Mouse (Mus musculus): ENCODE results near the gene Ppt2. TPM values are rescaled to one million over a fixed set of nuclear protein-coding genes. Genes with fewer than 3 reads are reported as not detected.

Gene Ppt2
- polyA plus RNA-seq, 1 experiment from 2014 or later = 24.9 TPM

GRCm38 (mm10) chr17:34637459-34637858 is 9.1 kb upstream of the Ppt2 start:
- WGBS = 57% methylated on average over 3 of the region's 3 CpGs
- peaks cover 3% of the 10 kb centered on the region; the same call in 1 of the 2 replicates for H3K4me1 ChIP-seq (ENCODE audit: insufficient read depth, low read depth, low read length)
- no peak overlapping the region for H3K4me2 ChIP-seq (replicated peaks; ENCODE audit: low read depth, low read length)
- no peak overlapping the region for H3K27ac ChIP-seq (ENCODE audit: low read length)
- H3K9ac ChIP-seq (replicated peaks; ENCODE audit: low read depth) = no peak overlapping the region
- ATAC-seq (no peak), DNase-seq (ENCODE audit: low spot score) (no peak)
- no peak overlapping the region for H3K4me3 ChIP-seq (ENCODE audit: low read depth, low read length)
- H3K9me3 ChIP-seq (ENCODE audit: low read length) = no peaks in the 10 kb centered on the region
- peaks cover 19% of the 10 kb centered on the region; the same call in 1 of the 2 replicates for H3K27me3 ChIP-seq (replicated peaks; ENCODE audit: insufficient read depth, low read length)
- no peaks in the 10 kb centered on the region for H3K36me3 ChIP-seq (ENCODE audit: insufficient read depth, low read length)
- TF ChIP-seq EP300 (IDR thresholded peaks at IDR 0.05) (no peak), CTCF (IDR thresholded peaks at IDR 0.05) (0 out of 2 replicates have a peak, but pooled peaks have one; percentile 7)

DNA sequence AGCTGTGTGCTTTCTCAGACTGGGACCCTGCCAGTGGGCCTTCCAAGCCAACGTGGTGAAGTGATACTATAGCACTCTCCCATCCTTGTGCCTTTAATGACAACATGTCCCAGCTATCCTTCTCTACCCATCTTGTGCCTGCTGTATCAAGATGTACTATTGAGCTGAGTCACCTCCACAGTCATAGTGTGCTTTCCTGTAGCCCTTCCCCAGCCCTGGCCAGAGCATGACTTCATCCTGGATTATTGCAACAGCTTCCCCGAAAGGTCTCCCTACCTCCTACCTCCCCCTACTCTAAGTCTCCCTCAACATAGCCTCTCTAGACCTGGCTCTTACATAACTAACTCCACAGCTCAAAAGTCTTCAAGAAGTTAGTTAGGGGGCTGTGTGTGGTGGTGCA is 7.4 kb upstream of the Ppt2 start:
- ATAC-seq (no peak), DNase-seq (ENCODE audit: low spot score) (no peak)
- H3K4me2 ChIP-seq (replicated peaks; ENCODE audit: low read depth, low read length) = no peak overlapping the region
- peaks cover 3% of the 10 kb centered on the region; the same call in 1 of the 2 replicates for H3K4me1 ChIP-seq (ENCODE audit: insufficient read depth, low read depth, low read length)
- no peaks in the 10 kb centered on the region for H3K9me3 ChIP-seq (ENCODE audit: low read length)
- no peak overlapping the region for H3K4me3 ChIP-seq (ENCODE audit: low read depth, low read length)
- WGBS = 62% methylated on average over 2 of the region's 2 CpGs
- no peaks in the 10 kb centered on the region for H3K36me3 ChIP-seq (ENCODE audit: insufficient read depth, low read length)
- no peak overlapping the region for H3K27ac ChIP-seq (ENCODE audit: low read length)
- H3K27me3 ChIP-seq (replicated peaks; ENCODE audit: insufficient read depth, low read length) = peaks cover 30% of the 10 kb centered on the region
- no peak for TF ChIP-seq CTCF (IDR thresholded peaks at IDR 0.05)
- TF ChIP-seq EP300 (IDR thresholded peaks at IDR 0.05) = no peak
- no peak overlapping the region for H3K9ac ChIP-seq (replicated peaks; ENCODE audit: low read depth)

GRCm38 (mm10) chr17:34632261-34632691 is 4.0 kb upstream of the Ppt2 start:
- H3K27me3 ChIP-seq (replicated peaks; ENCODE audit: insufficient read depth, low read length) = peaks cover 42% of the 10 kb centered on the region
- peak; percentile 76 for DNase-seq (ENCODE audit: low spot score)
- peaks cover 14% of the 10 kb centered on the region; the same call in 1 of the 2 replicates for H3K4me1 ChIP-seq (ENCODE audit: insufficient read depth, low read depth, low read length)
- no peak overlapping the region for H3K9ac ChIP-seq (replicated peaks; ENCODE audit: low read depth)
- H3K27ac ChIP-seq (ENCODE audit: low read length) = no peak overlapping the region
- ATAC-seq = peak; percentile 66
- peak overlapping the region; percentile 43 for H3K4me2 ChIP-seq (replicated peaks; ENCODE audit: low read depth, low read length)
- H3K4me3 ChIP-seq (ENCODE audit: low read depth, low read length) = peak overlapping the region; percentile 14
- 2% methylated on average over 25 of the region's 26 CpGs for WGBS
- no peaks in the 10 kb centered on the region for H3K36me3 ChIP-seq (ENCODE audit: insufficient read depth, low read length)
- H3K9me3 ChIP-seq (ENCODE audit: low read length) = no peaks in the 10 kb centered on the region
- TF ChIP-seq EP300 (IDR thresholded peaks at IDR 0.05) (no peak), CTCF (IDR thresholded peaks at IDR 0.05) (no peak)

GRCm38 (mm10) chr17:34631647-34632046 is 3.3 kb upstream of the Ppt2 start:
- Histone ChIP-seq H3K9ac (replicated peaks; ENCODE audit: low read depth) (no peak overlapping the region), H3K27ac (ENCODE audit: low read length) (no peak overlapping the region), H3K9me3 (ENCODE audit: low read length) (no peaks in the 10 kb centered on the region), H3K4me3 (ENCODE audit: low read depth, low read length) (peak overlapping the region; percentile 14; the same call in 1 of the 2 replicates), H3K27me3 (replicated peaks; ENCODE audit: insufficient read depth, low read length) (peaks cover 42% of the 10 kb centered on the region), H3K4me2 (replicated peaks; ENCODE audit: low read depth, low read length) (peak overlapping the region; percentile 43), H3K4me1 (ENCODE audit: insufficient read depth, low read depth, low read length) (peaks cover 15% of the 10 kb centered on the region; the same call in 1 of the 2 replicates), H3K36me3 (ENCODE audit: insufficient read depth, low read length) (no peaks in the 10 kb centered on the region)
- TF ChIP-seq CTCF (IDR thresholded peaks at IDR 0.05) (no peak), EP300 (IDR thresholded peaks at IDR 0.05) (no peak)
- 17% methylated on average over 11 of the region's 12 CpGs for WGBS
- DNase-seq (ENCODE audit: low spot score) = no peak
- ATAC-seq = no peak

DNA sequence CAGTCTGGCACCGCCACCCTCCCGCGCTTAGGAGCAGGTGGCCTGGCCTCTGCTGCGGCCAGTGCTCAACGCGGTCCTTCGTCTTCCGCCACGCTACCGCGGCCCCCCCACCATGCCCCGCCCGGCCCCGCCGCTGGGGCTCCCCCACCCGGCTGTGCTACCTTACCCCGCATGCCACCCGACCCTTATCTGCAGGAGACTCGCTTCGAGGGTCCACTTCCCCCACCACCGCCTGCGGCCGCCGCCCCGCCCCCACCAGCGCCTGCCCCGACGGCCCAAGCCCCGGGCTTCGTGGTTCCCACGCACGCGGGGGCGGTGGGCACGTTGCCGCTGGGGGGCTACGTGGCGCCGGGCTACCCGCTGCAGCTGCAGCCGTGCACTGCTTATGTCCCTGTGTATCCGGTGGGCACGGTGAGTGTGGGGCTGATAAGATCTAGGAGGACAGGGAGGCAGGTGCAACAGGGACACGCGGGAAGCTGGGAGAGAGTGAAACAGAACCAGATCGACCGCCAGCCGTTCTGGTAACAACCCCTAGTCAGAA is 2.5 kb upstream of the Ppt2 start:
- H3K4me2 ChIP-seq (replicated peaks; ENCODE audit: low read depth, low read length) = peak overlapping the region; percentile 43
- H3K36me3 ChIP-seq (ENCODE audit: insufficient read depth, low read length) = no peaks in the 10 kb centered on the region
- peaks cover 42% of the 10 kb centered on the region for H3K27me3 ChIP-seq (replicated peaks; ENCODE audit: insufficient read depth, low read length)
- no peak overlapping the region for H3K27ac ChIP-seq (ENCODE audit: low read length)
- WGBS = 2% methylated on average over 30 of the region's 48 CpGs
- peak overlapping the region; percentile 17 for H3K4me3 ChIP-seq (ENCODE audit: low read depth, low read length)
- DNase-seq (ENCODE audit: low spot score) (no peak), ATAC-seq (no peak)
- peaks cover 21% of the 10 kb centered on the region; the same call in 1 of the 2 replicates for H3K4me1 ChIP-seq (ENCODE audit: insufficient read depth, low read depth, low read length)
- no peak for TF ChIP-seq CTCF (IDR thresholded peaks at IDR 0.05)
- no peak for TF ChIP-seq EP300 (IDR thresholded peaks at IDR 0.05)
- H3K9me3 ChIP-seq (ENCODE audit: low read length) = no peaks in the 10 kb centered on the region
- no peak overlapping the region for H3K9ac ChIP-seq (replicated peaks; ENCODE audit: low read depth)

DNA sequence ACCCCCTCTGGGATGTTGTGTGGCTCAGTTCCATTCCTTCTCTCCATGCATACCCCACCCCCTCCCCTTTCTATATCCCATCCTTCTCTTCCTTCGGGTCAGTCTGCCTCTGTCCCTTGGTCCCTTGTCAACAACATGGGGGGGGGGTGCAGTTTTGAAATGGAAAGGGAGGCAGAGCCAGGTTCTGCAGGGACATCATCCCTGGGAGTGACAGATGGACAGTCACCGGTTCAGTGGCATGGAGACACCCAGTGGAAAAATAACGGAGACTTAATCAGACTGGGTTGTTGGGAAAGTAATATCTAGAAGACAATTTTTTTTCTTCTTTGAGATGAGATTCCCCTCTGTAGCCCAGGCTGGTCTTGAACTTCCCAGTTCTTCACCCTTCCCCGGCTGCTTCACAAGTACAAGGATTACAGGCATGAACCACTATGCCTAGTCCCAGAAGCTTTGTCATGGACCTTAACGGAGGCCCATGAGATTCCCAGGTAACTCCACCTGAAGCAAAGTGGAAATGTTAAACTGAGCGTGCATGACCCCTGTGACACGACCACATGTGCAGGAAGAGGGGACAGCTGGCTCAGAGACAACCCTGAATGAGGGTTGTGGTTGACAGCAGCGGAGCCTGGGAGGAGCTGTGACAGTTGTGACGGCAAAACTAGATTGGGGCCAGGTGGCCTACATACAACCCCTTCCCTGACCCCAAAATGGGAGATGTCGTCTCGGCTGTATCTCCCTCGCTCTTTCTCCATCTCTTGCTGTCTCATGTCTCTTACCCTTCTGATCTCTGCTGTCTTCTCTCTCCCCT is 1.7 kb upstream of the Ppt2 start:
- DNase-seq (ENCODE audit: low spot score) (no peak), ATAC-seq (no peak)
- TF ChIP-seq CTCF (IDR thresholded peaks at IDR 0.05) (no peak), EP300 (IDR thresholded peaks at IDR 0.05) (no peak)
- Histone ChIP-seq H3K4me3 (ENCODE audit: low read depth, low read length) (no peak overlapping the region), H3K36me3 (ENCODE audit: insufficient read depth, low read length) (no peaks in the 10 kb centered on the region), H3K9ac (replicated peaks; ENCODE audit: low read depth) (no peak overlapping the region), H3K27me3 (replicated peaks; ENCODE audit: insufficient read depth, low read length) (peaks cover 42% of the 10 kb centered on the region), H3K9me3 (ENCODE audit: low read length) (no peaks in the 10 kb centered on the region), H3K27ac (ENCODE audit: low read length) (no peak overlapping the region), H3K4me1 (ENCODE audit: insufficient read depth, low read depth, low read length) (peaks cover 21% of the 10 kb centered on the region; the same call in 1 of the 2 replicates), H3K4me2 (replicated peaks; ENCODE audit: low read depth, low read length) (peak overlapping the region; percentile 43)
- WGBS = 24% methylated on average over 12 of the region's 12 CpGs
